Mouse (Mus musculus) kidney, postnatal 14 days (tissue): Measurements from ENCODE around the gene Blcap.

Source experiments
- DNase-seq: peaks from one replicate; pipeline ENCODE4 v3.0.0; 2022; ENCODE audit warnings: mixed read lengths

Gene Blcap

GRCm38 (mm10) chr2:157517526-157517925 lies 53.5 kb downstream of the Blcap start:
- DNase-seq = no peak

DNA sequence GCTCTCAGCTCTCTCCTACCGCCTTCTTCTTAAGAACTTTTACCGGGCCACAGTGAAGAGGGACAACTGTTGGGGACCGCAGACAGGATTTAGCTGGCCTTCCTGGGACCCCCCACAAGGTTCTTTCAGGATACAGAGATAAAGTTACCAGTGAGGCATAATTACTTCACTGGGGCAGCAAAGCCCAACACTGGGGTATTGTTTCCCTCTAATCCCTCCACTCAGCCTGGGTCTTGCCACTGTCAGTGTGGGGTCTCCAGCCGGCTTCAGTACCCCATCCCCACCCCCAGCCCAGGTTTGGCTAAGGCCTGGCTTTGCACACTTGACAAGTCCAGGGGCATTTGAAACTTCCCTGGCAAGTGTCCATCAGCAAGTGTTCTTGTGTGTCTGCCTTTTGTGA lies 56.7 kb downstream of the Blcap start:
- DNase-seq = no peak

DNA sequence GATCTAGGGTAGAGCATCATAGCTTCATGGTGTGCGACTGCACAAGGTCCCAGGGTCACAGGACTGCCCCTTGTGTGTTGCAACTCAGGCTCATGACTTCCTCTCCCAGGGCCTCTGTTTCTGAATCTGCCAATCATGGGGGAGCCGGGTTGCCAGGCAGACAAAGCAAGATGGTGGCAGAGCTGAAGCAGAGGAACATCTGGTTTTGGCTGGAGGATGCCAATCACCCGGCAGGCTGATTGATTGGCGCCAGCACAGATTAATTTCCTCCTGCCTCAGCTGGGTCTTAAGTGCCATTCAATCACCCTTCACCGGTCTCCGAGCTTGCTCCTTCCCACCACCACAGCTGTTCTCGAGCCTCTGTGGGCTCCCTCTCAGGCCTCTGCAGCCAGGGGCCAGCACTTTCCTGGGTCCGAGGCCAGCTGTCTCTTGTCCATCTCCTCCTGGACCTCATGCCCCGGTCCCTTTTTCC lies 57.3 kb downstream of the Blcap start:
- DNase-seq = no peak

GRCm38 (mm10) chr2:157512859-157513258 lies 58.2 kb downstream of the Blcap start:
- no peak for DNase-seq

- DNase-seq = no peak
These were observed 61.0 kb downstream of the Blcap start for GRCm38 (mm10) chr2:157510031-157510430.

DNA sequence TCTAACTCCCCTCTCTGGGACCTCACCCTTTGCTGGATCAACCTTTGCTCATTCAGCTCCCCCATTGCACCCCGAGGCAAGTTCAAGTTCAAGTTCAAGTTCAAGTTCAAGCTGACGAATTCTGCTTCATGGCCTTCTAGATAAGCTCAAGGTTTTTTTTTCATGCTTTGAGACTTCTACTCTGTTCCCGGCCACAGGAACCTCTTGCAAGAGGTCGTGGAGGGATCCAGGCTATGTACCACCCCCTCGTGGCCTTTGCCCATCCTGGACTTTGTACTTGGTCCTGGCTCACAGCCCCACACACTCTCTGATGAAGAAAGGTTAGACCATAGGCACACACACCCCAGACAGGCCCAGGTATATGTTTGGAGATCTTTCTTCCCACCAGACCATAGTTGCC lies 61.9 kb downstream of the Blcap start:
- DNase-seq = peak; percentile 47

DNA sequence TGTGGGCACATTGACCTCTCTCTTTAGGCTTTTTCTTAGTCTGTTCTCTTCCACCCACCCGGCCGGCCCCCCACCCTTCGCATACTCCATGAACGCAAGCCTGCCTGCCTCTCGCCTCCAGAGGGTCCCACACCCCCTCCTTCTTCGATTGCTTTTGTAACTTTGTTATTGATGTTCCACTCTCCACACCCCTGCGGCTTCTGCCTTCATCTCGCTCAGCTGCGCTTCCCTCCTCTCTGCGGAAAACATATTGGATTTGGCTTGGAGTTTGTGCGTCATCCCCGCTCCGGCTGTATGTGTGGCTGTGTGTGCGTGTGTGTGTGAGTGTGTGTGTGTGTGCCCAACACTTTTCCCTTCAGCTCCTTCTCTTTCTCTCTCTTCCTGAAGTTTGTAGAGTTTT lies 64.3 kb downstream of the Blcap start:
- DNase-seq = no peak
